Mouse (Mus musculus) cerebellum, adult 11-12 months (tissue): ENCODE results near the gene Gdi1.
A peak's percentile ranks its signal among the peaks of the same experiment; 100 is the strongest.

Experiments
- DNase-seq: peaks from one replicate; pipeline ENCODE4 v3.0.0; 2022

Gdi1 gene

DNA sequence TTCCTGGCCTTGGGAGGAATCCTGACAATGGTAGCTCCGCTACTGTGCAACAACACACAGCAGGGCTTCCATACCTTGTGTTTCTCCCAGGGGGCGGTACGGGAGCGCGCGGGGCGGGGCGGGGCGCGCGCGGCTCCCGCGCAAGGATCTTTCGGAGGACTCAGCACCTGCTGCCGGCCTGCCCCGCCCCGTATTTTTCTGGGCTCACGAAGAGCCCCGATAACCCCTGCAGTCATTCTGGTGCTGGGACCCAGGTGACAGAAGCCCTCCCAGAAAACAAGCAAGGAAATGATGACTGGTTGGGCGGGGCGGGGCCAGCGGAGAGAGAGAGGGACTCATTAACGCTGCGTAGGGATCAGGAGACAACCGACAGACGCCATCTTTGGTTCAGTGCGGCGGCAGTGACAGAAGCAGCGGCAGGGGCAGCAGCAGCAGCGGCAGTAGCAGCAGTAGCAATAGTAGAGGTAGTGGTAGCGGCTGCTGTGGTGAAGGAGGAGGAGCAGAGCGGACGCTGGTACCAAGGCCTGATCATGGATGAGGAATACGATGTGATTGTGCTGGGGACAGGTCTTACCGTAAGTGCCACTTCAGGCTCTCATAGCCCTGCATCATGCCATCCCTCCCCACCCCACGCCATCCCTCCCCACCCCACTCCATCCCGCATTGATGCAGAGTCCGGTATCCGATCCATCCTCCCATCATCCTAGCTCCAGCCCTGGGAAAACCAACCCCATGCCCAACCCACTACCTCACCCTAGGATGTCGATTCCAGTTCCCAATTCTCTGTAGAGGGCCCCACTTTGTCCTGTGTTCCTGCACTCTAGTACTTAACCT lies at the start of gene Gdi1:
TSS of gene Gdi1 (plus strand) at position 132 of the 834 bp plus-strand sequence.
- DNase-seq = peak; percentile 73

DNA sequence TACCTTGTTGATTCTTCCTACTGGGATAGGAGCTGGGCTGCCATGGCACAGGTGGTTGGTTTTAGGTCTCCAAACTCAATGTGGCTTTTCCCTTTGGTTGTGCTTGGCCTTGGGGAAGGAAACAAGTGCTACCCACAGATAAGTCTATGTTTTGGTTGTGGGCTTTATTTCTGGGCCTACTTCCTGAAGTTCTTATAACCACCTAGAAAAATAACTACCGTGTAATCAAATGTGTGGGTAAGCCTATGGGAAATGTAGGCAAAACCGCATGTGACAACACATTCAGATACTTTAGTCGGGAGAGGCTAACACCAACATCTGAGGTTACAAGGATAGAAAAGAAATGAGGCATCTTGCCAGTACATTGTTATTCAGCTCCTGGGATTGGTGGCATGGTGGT lies 47.1 kb upstream of the Gdi1 start:
- no peak for DNase-seq

DNA sequence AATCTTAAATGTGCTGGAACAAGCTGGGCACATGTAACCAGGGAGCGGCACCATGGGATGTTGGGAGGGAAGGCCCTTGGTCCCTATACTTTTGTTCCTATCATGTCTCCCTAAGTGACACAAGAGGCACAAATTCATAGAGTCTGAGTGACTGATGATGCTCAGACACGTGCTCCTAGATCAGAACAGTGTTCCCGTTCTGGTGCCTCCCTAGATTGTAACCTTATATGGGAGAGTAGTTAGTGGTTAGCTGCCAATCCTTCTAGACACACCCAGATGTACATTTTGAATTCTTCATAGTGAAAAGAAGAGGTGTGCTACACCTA lies 35.1 kb upstream of the Gdi1 start:
- DNase-seq = no peak

DNA sequence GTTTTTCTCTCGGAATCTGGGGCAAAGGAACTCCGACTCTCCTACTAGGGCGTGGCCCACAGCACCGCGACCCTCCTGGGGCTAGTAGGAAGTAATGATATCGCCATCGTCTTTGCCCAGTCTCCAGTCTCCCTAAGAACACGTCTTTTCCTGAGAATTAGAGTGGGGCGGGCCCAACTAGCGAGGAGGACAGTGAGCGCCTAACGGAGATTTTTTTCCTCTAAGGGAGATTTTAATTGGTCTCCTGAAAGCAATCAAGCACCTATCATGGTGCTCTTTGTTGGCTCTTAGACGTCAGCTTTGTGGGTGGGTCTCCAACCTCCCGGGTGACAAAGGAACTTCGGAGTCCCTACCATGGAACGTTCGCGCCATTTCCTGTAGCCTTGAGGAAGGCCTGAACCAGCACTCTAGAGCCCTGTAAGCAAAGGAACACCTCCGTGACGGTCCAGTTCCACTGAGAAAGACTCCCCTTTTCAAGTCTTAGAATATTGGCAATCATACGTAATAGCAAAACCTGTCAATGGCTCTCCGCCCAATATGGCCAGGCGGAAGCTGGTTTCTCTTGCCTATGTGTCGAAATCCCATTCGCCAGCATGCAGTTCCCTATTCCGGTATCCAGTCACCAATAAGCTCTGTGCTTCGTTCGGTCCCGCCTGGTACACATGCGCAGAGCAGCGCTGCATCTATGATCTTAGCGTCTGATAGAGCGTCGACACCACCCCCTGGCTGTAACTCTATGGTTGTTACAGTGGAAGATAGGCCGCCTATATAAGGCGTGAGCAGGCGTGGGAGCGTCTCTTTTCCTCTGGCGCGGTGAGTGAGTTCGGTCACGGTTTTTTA lies 34.5 kb upstream of the Gdi1 start, which contains the start of gene Rpl10:
TSS of gene Rpl10 (plus strand) at position 751 of the 840 bp plus-strand sequence.
- DNase-seq = peak; percentile 96

DNA sequence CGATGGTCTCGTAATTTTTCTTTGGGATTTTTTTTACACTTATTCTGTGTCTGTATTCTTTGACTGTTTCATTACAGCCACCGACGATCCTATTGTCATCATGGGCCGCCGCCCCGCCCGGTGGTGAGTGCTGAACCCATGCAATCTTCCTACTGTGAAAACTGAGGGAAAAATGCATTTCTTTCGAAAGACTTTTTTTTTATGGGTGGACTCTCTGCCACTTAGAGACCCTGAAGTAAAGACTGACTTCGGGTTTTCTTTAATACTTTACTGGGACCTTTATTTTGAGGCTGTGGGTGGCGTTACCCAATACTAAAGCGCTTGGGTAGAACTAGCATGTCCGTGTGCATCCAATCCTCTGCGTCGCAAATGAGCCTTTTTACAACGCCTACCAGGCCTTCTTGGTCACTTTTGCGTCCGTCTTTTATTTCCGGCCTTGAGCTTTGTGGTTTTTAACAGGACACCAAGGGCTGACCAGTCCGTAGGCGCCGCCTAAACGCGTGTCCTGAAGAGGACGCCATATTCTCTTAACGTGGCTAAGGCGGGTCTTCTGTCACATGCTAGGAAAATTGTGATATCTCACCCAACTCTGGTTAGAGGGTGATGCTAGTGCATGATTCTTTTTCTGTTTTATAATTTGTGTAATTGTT lies 33.8 kb upstream of the Gdi1 start:
- DNase-seq = peak; percentile 39

DNA sequence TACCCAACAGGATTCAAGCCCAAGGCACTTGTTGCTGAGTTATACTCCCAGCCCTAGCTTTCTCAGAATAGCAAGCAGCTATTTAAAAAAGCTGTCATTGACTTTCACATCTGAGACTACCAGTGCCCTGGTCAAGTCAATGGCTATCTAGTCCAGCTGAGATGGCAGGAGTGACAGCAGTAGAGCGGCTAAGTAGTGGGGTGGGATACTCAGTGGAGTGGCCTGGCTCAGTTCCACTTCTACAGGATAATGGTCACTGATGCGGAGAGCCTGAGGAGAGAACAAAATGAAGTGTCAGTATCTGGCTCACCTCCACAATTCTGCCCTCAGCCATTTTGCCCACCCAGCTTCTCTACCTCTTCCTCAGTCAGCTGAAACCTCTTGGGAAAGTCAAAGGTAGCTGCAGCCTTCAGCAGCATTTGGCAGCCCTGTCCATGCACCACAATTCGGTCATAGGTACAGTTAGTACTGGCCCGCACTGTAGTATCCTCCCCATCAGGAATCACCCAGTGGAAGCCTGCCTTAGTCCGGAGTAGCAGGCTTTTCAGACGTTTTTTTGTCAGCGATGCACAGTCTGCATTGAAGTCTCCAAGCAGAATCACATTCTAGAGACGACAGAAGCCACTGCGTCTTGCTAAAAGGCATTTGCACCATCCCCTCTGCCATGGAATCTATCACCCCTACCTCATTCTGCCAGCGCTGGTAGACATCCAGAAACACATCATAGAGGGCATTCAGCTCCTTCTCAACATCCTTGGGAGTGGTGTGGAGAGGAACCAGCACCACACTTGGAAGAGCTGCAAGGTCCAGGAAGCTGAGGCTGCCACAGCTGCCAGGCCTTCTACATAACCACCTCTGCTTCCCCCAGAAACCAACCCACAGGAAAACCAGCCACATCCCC lies 31.1 kb upstream of the Gdi1 start:
- no peak for DNase-seq

DNA sequence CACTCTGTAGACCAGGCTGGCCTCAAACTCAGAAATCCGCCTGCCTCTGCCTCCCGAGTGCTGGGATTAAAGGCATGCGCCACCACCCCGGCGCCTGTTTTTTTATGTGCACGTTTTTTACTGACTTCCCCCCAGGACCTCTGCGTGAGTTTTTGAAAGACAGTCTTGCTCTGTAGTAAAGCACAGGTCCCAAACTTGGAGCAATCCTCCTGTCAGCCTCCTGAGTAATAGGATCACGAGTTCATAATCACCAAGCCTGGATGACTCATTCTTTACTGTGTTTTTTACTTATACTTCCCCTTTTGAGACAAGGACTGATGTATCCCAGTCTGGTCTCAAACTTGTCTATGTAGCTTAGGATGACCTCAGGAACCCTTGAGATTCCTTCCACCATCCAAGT lies 26.9 kb upstream of the Gdi1 start:
- no peak for DNase-seq

DNA sequence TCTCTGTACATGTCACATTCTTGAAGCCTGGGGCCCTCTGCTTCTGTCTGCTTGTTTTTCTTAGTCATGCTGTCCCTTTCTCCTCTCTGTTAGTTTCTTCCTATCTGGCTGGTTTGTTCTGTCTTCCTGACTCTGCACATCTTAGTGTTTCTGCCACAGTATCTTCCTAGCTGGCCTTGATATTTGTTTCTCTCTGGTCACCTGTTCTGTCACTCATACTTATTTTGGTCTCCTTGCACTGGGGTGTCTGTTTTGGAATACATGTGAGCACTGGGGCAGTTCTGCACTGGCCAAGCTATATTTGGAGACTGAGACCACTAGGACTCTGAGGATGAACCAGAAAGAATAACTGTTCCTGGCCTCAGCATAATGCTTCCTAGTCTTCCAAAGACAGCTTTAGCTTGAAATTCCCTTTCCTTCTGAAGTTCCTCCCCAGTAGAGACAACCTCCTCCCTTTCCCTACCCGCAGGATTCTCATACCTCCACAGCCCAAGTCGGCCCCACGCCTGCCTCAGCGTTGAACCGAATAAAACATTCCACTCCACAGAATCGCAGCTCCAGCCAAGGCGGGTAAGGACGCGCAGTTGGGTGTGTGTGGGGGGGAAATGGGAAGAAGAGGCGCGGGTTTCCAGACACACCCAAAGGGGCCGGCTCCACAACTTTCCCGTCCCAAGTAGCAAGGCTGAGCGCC lies 23.6 kb upstream of the Gdi1 start:
- no peak for DNase-seq

DNA sequence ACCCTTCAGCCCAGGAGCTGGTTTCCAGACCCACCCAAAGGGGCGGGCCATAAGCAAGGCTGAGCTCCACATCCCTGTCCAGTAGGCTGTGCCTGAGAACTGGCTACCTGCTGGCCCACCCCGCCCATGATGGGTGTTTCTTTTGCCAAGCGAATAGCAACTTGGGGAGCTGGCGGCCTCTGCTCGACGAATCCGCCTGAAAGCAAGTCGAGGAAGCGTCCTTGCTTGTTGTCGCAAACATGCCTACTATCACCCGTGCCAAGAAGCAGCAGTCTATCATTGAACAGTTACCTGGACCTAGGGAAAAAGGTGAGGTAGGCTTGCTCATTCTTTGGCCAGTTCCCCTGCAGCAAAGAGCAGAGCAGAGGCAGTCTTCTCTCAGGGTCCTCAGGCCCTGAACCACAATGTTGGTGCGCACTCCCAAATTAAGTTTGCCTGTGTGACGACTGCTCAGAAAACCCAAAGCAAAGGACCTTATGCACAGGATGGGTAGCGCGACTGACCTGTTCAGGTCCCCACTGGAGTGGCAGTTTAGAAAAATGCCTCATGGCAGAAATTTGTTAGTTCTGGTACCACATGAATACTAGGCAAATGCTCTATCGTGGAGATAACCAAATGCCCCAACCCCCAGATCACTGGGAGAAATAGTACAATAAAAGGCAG lies 22.9 kb upstream of the Gdi1 start, which contains the start of the genes Taz and Dnase1l1:
TSS of gene Taz (plus strand) at position 181 of the 663 bp plus-strand sequence.
TSS of gene Dnase1l1 (minus strand) at position 606 of the 663 bp plus-strand sequence.
- DNase-seq = peak; percentile 81

DNA sequence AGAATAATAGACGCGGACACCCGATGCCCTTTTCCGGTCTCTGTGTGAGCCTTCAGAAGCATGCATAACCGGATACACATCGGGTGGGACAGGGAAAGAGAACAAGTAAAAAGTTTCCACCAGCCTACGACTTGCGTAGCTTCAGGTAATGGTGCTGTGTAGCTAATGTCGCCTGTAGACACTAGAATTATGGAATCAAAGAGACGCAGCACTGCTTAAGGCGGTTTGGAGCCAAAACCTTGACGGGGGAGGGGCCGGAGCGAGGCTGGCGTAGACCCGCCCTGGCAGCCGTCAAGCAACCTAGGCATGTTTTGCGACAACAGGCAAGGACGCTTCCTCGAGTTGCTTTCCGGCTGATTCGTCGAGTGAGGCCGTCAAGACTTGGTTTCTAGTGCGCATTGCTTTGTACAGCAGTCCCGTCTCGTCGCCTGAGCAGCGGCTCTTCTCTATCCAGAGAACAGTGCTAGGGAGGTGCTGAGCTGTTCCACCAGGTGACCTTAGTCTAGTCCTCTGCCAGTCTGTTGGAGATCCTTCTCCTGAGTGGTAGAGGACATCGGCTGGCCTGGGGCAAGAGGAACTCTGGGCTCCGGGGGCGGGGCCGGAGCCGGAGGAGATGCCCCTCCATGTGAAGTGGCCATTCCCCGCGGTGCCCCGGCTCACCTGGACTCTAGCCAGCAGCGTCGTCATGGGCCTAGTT lies 22.3 kb upstream of the Gdi1 start:
- DNase-seq = peak; percentile 87

DNA sequence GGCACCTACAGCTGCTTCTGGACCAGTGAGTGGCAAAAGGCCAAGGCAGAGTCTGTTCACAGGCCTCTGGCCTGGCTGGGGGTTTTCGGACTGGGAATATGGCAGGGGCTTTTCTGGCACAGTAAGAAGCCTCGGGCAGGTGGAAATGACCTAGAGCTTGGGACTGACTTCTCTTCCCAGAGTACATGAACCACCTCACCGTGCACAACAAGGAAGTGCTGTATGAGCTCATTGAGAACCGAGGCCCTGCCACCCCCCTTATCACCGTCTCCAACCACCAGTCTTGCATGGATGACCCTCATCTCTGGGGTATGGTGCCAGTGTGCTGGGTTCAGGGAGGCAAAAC lies 21.7 kb upstream of the Gdi1 start:
- DNase-seq = no peak

DNA sequence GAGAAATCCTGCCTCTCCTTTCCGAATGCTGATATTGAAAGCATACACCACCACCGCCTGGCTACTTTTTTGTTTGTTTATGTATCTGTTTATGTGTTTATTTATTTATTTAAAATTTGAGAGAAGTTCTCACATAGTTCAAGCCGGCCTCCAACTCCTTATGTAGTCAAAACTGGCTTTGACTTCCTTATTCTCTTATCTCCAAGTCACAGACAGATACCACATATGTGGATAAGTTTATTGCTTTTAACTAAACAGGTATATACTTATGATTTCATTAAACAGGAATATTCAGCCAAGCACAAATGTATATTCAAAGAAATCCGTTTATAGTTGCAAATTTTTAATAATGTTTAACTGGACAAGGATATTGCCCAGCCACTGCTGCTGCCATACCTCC lies 11.4 kb upstream of the Gdi1 start:
- no peak for DNase-seq

DNA sequence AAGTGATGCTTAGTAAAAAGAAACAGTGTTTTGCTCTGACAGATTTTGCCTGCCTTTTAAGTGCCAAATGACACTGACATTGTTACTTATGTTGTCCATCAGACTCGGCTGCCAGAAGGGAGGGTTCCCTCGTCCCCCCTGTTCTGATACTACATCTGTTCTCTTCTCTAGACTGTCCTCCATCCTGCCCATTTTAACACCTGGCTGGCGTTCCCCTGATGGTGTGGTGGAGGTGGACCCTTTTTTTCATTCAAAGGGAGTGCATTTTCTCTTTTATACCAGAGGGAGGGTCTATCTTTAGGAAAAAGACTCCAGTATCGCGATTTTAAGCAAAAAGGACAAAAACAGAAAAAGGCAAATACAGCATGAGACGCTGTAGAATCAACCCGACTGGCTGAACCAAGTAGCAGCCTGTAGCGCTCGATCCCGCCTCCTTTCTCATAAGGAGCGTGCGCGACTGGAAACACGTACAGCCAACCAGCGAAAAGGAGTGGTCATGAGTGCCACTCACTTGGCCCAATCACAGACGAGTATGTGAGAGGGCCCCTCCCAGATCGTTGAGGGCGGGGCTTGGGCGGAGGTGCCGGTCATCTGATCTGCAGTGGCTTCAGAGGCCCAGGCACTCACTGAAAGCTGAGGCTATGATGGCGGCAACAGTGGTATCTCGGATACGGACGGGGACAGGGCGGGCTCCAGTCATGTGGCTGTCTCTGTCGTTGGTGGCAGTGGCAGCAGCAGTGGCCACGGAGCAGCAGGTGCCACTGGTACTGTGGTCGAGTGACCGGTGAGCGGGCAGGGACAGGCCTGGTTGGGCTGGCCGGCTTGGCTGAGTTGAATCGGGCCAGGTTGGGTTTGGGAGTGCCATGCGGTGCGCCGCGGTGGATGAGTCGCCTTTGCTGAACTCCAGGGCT lies 8.0 kb upstream of the Gdi1 start, which contains the start of gene Atp6ap1:
TSS of gene Atp6ap1 (plus strand) at position 560 of the 911 bp plus-strand sequence.
- DNase-seq = peak; percentile 96

DNA sequence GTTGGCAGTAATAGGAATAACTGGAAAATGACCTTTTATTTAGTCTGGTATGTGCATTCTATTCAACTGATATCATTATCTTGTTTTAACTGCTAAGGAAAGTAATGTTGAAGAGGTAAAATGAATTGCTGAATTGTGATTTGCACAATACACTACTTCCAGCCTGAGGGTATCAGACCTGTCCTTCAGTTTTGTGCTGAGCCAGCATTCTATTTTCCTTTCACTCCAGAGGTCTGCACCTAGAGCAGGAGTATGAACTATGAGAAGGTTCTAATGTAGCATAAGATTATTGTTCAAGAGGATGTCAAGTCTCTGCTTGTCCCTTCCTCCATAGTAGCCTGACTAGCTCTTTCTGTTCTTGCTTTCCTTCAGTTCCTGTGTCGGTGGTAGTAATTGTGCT lies 6.5 kb upstream of the Gdi1 start:
- DNase-seq = no peak

DNA sequence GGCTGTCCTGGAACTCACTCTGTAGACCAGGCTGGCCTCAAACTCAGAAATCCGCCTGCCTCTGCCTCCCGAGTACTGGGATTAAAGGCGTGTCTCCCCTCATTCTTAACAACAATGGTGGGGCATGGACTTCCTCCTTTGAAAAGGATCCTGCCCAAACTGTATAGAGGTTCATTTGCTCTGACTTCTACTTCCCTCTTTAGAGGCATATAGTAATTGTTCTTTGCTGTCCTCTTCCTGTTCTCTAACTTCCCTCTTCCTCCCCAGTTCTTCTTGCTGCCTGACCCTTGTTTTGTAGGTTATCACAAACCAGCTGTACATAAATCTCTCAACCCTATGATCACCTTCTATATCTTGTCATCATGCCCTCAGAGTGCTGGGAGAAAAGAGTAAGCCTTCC lies 5.1 kb upstream of the Gdi1 start:
- no peak for DNase-seq

DNA sequence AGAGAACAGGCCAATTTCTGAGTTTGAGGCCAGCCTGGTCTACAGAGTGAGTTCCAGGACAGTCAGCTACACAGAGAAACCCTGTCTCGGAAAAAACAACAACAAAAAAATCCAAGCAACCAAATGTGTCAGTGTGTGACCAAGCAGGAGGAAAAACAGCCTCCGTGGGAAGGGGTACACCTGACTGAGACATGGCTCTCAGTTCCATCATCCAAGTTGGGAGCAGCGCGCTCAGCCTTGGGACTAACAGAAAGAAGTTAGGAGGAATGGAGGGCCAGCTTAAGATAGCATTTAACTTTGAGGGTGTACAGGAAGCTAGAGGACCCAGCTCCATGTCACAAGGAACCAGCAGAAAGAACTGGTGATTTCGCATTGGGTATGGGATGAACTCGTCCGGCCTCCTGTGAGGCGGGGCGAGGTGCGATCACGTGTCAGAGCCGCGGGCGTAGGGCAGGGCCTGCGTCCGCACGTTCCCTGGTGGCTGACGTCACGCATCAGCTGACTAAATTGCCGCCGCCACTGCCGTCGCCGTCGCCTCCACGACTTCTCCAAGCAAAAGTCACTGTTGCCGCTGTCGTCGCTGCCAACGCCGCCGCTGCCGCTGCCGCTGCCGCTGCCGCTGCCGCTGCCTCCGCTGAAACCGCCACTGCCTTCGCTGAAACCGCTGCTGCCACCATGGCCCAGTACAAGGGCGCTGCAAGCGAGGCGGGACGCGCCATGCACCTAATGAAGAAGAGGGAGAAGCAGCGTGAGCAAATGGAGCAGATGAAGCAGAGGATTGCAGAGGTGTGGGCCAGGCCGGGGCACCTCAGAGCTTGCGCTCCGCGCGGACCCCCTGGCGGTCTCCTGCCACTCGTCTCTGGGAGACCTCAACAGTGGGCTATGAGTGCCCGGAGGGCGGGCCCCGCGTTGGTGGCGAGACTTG lies 8.0 kb downstream of the Gdi1 start, which contains the start of gene Fam50a:
TSS of gene Fam50a (plus strand) at position 494 of the 925 bp plus-strand sequence.
- DNase-seq = peak; percentile 89

DNA sequence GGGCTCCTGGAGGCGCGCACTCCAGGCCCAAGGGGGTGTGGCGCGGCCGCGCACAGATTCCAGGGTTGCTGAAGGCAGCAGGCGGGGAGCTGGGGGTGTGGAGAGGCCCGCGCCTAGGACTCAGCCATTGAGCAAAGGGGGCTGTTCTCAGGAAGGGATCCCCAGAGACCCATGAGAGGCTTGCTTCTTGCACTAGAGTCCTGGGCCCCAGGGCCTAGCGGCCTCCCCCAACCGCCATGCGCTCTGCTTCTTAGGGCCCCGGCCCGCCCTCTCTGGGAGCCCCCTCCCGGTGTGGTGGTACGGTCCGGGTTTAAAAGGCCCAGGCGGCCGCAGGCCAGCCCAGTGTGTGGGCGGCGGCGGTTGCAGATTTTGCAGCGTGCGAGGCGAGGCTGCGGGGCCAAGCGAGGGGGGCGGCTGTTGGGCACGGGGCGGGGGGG lies 23.9 kb downstream of the Gdi1 start, which contains the start of gene Plxna3:
TSS of gene Plxna3 (plus strand) at position 342 of the 437 bp plus-strand sequence.
- peak; percentile 71 for DNase-seq

DNA sequence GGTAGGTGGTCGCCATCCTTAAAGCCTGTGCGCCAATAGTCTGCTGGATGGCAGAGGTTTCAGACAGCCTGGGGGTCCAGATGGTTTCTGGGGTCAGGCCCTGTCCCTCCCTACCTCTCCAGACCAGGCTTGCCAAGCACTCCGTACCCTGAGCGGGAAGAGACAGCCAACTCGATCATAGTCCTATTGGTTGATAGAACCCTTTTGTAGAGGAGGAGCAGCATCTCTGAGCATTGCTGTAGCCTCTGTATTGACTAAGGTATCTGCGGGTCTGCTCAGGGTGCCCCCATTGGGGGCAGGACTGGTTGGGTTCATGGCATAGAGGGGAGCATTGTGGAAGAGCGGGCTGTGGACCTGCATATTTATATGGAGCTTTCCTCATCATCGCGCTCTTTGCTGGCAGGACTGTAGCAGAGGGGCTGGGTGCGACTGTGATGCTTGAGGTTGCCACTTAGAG lies 24.4 kb downstream of the Gdi1 start:
- no peak for DNase-seq
